Mouse (Mus musculus) liver, adult (tissue): ENCODE data around the gene Pelp1.
A peak's percentile ranks its signal among the peaks of the same experiment; 100 is the strongest.

Experiments used
- GATA4 ChIP-seq: IDR thresholded peaks from 2 replicates; pipeline ENCODE4 v1.6.1; 2014; ENCODE audit warnings: mild to moderate bottlenecking, low read length; ENCODE audit not compliant: insufficient replicate concordance

Gene Pelp1

DNA sequence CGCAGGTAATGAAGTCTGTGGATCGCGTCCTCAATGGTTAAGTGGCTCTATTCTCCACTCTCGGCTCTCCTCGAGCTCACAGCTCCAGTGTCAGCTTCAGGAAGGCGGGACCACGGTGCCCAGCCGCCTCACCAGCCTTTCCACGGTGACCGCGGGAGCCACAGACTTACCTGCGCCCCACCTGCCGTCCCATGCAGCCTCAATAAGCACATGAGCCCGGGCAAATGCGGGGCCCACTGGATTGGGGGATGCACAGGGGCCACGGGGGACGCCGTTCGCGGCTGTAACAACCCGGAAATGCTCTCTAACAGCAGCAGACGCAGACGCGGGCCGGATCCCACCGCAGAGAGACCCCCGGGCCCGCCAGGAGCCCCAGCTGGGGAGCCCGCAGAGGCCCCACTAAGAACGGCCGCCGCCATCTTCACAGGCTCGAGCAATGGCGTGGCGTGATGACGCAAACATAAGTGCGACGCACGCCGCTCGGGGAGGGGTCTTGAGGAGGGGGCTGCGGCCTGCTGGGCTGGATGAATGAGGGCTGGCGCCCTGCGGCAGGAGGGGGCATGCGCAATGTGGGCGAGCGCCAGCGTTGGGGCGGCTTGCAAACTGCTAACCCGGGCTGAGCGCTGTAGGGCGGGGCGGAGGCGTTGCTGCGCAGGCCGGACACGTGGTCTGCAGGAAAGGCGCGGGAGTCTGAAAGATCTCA, at the start of gene Pelp1:
TSS of gene Pelp1 (minus strand) at position 438 of the 703 bp plus-strand sequence.
- no peak for TF ChIP-seq GATA4

GRCm38 (mm10) chr11:70458688-70459600, 49.1 kb upstream of the Pelp1 start, which contains the start of gene Zmynd15:
Gene Zmynd15, plus strand, starts transcription at chr11:70459433.
- no peak for TF ChIP-seq GATA4

DNA sequence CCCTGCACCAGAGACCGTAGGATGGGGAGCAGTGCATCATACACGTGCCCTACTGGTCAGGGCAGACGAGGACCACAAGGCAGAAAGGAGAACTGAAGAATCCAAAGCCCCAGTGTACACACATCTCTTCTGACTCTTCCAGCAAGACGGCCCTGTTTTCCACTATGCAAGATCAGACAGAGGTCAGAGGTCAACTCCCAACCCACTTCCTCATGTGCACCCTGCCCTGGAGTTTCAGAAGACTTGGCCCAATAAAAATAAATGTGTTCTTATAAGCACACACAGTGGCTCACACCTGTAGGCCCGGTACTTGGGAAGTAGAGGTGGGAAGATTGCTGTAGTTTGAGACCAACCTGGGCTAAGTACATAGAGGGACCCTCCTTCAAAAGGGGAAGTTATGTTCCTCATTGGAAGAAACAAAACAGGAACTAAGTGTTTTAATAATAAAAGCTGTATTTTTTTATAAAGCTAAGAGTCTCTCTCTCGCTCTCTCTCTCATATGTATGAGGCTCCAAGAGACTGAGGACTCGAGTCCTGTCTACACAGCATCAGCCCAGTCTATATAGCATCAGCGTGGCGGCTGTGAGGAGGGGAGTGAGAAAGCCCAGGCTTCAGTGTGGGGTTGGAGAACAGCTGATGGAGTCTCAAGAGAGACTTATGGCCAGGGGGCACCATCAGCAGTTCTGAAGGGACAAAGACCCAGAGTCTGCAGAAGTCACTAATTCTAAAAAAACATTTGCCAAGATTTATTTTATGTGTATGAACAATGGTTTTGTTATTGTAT, 43.6 kb upstream of the Pelp1 start:
- no peak for TF ChIP-seq GATA4

DNA sequence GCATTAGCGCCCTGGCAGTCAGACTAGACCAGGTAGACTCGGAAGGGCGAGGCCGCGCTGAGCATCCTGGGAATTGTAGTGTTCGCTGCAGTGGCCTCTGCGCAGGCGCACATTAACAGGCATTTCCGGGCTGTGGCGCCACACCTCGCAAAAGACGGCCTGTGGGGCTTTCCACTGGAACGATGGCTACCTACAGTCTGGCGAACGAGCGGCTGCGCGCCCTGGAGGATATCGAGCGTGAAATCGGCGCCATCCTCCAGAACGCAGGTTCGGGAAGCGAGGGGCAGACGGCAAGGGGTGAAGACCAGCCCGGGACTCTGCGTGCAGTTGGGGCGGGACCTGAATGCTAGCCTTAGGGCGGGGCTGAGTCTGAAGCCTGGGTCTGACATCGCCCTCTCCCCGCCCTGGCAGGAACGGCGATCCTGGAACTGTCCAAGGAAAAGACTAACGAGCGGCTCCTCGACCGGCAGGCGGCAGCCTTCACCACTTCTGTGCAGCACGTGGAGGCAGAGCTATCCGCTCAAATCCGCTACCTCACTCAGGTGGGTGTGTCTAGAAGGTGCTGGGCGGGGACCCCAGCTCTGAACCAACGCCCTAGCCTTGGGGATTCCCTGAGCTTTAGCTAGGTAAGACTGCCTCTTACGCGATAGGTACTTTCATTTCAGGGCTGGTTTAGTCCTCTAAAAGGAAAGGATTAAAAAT, 42.1 kb upstream of the Pelp1 start, which contains the start of gene Med11:
TSS of gene Med11 (plus strand) at position 123 of the 702 bp plus-strand sequence.
- peak; percentile 8; the same call in 1 of the 2 replicates for TF ChIP-seq GATA4

- no peak for TF ChIP-seq GATA4
Measured at GRCm38 (mm10) chr11:70450926-70451325, 41.1 kb upstream of the Pelp1 start.

- TF ChIP-seq GATA4 = no peak
Measured at GRCm38 (mm10) chr11:70447373-70447772, 37.5 kb upstream of the Pelp1 start.

GRCm38 (mm10) chr11:70446756-70447155, 36.9 kb upstream of the Pelp1 start:
- no peak for TF ChIP-seq GATA4

DNA sequence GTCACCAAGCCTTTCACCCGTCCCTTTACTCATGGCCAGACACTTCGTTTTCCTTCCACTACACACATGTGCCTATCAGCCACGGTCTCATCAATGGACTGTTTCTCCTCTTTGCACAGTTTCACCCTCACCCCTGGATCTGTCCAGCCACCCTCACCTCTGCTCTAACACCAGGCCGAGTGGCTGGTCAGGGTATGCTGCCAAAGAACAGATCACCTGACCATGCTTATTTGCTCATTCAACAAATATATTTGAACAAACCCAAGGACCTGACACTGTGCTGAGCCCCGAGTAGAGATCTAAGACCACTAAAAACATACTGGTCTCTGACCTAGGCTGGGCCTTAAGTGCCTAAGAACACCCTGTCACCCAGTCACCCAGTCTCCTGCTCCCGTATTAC, 34.8 kb upstream of the Pelp1 start:
- no peak for TF ChIP-seq GATA4

DNA sequence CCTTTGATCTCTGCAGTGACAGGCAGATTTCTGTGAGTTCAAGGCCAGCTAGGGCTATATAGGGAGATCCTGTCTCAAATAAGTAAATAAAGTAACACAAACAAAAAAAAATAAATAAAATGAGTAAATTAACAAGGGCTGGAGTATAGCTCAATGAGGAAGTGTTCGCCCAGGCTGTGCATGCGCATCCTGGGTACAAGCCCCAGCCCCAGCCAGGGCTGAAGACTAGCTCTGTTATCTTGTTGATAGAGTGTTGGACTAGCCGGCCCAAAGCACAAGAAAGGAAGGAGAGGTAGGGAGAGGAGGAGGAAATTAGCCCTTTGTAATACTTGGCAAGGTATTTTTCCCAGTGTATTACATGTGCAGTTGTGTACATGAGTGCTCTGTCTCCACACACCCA, 34.1 kb upstream of the Pelp1 start:
- TF ChIP-seq GATA4 = no peak

DNA sequence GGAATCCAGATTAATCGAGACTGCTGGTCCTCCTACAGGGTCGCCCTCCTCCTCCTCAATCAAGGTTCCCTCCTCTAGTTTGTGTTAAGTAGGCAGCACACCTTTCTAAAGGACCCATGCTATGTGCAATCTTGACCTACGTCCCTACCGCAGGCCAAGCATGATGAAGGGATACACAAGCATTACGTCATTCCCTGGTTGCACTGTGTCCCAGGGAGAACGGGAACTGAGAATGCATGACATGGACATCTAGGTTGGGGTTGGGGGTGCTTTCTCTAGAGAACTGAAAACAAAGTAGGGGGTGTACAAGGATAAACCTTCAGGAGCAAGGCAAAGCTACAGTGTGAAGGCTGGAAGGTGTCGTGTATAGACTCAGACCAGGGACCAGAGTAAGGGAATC, 32.1 kb upstream of the Pelp1 start:
- TF ChIP-seq GATA4 = no peak

DNA sequence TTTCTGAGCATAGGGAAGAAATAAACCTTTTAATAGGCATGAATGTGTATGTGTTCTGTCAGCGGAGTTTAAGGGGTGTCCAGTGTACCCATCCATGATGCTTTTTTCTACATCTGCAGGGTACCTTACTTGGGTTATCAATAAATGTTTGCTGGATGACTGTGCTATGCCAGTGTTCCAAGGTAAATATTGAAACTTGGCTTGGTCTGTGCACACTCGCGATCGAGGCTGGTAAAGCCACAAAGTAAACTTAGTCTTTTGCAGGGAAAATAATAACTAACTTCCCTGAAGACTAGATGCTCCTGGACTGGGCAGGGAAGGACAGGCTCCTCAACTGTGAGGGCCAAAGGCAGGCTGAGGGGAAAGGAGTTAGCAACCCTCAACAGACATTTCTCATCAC, 30.8 kb upstream of the Pelp1 start:
- TF ChIP-seq GATA4 = no peak

DNA sequence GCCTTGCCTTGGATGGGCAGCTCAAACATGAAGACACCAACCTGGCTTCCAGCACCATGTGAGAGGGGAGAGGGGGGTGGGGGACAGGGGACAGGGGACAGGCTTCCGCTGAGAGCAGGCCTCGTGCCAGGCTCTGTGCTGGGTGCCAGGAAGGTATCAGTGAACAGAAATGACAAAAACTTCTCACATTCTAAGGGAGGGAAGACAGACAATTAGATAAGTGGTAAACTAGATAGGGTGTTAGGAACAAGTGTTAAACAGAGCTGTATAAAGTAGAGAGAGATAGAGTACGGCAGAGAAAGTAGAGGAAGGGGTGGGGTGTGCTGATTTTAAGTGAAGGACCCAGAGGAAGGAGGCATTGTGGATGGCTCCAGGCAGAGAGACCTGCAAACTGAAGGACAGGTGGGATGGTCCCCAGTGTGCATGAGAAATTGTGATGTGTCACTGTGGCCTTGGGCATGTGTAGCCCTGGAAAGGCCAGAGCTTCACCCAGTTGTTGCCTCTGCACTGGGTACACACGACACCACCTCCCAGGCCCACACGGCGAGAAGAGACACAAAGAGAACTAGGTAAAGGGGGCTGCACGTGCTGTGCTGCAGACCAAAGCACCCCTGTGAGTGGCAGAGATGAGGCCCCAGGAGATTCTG, 29.0 kb upstream of the Pelp1 start:
- TF ChIP-seq GATA4 = no peak

DNA sequence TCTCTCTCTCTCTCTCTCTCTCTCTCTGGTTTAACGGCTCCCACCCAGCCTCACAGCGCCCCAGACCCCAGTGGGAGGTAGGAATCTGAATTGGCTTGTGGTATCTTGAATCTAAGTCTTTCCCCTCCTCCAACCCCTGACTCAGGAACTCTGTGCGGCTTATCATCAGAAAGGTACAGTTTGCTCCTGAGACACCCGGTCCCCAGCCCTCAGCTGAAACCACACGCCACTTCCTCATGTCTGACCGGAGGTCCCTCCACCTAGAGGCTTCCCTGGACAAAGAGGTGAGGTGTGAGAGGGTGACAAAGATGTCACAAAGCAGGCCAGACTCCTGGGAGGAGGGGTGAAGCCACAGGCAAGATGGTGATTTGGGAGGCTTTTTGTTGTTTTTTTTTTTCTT, 27.6 kb upstream of the Pelp1 start:
- TF ChIP-seq GATA4 = no peak

DNA sequence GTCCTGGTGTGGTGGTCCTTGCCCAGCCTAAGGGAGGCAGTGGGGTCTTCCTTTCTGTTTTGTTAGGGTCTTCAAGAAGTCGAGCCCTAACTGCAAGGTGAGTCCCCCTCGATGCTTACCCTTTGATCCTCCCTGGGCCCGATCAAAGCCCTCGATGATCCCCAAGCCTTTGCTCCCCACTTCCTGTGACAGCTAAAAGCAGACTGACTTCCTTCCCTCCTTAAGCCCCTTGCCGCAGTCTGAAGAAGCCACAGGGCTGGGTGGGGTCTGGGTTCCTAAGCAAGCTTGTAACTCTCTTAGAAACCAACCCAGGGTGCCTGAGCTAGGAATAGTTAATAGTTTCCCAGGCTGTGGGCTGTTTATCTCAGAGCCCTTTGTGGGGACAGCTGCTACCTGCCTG, 25.6 kb upstream of the Pelp1 start:
- no peak for TF ChIP-seq GATA4
